Mouse (Mus musculus) brain, embryonic 14.5 days (tissue): ENCODE measurements around the gene Kxd1.

Source experiments
- CTCF ChIP-seq: fragments of 200-500 bp; IDR thresholded peaks from 2 replicates; pipeline ENCODE4 v1.5.1; 2012; ENCODE audit warnings: inconsistent platforms, mild to moderate bottlenecking, moderate library complexity, borderline replicate concordance; ENCODE audit not compliant: insufficient read depth, insufficient read length; ENCODE audit errors: extremely low read depth
- POLR2A ChIP-seq: fragments of 200-500 bp; IDR thresholded peaks from 2 replicates; pipeline ENCODE4 v1.6.1; 2012; ENCODE audit warnings: mild to moderate bottlenecking, inconsistent platforms, borderline replicate concordance; ENCODE audit not compliant: poor library complexity, insufficient read depth, insufficient read length, severe bottlenecking; ENCODE audit errors: extremely low read depth

- TF ChIP-seq CTCF = no peak
- no peak for TF ChIP-seq POLR2A
Measured at GRCm38 (mm10) chr8:70534281-70534680, 6.5 kb upstream of the Kxd1 start.
